Mouse (Mus musculus): ENCODE data around the gene Kifap3. TPM values are rescaled to one million over a fixed set of nuclear protein-coding genes. Genes with fewer than 3 reads are reported as not detected.
A peak's percentile ranks its signal among the peaks of the same experiment; 100 is the strongest.

Gene Kifap3
- polyA plus RNA-seq, 1 experiment from 2014 or later: 142 TPM

DNA sequence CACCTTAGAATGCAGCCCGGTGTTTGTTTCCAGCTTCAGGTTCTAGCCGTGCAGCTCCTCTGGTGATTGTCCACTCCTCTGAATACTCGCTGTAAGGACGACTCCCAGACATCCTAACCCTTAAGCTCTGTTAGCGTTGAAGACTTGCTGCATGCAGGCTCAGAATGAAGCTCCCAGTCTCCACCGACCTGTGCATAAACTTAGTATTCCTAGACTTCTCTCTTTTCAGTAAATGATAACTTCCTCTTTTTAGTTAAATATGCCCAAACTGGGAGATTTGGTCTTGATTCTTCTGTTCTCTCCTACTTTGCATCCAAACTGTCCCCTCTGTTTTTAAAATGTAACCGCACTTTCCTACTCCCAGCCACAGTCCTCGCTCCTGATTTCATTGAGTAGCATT lies 61.2 kb downstream of the Kifap3 start:
- H3K4me3 ChIP-seq: no peak overlapping the region
- H3K9me3 ChIP-seq: no peaks in the 10 kb centered on the region
- no peaks in the 10 kb centered on the region for H3K27me3 ChIP-seq (replicated peaks)
- H3K9ac ChIP-seq: no peak overlapping the region
- H3K27ac ChIP-seq: no peak overlapping the region
- 92% methylated on average over 8 of the region's 8 CpGs for WGBS
- no peak for ATAC-seq (replicated peaks)
- H3K4me1 ChIP-seq: 0 out of 2 replicates have a peak, but pooled peaks cover 4% of the 10 kb centered on the region
- H3K4me2 ChIP-seq: no peak overlapping the region
- H3K36me3 ChIP-seq (replicated peaks): no peaks in the 10 kb centered on the region

GRCm38 (mm10) chr1:163842238-163842637 lies 62.9 kb downstream of the Kifap3 start:
- no peaks in the 10 kb centered on the region for H3K36me3 ChIP-seq (replicated peaks)
- H3K4me1 ChIP-seq: no peaks in the 10 kb centered on the region
- 61% methylated on average over 2 of the region's 2 CpGs for WGBS
- no peak overlapping the region for H3K9ac ChIP-seq
- no peak for ATAC-seq (replicated peaks)
- H3K4me2 ChIP-seq: no peak overlapping the region
- H3K4me3 ChIP-seq: no peak overlapping the region
- no peak overlapping the region for H3K27ac ChIP-seq
- no peaks in the 10 kb centered on the region for H3K27me3 ChIP-seq (replicated peaks)
- H3K9me3 ChIP-seq: no peaks in the 10 kb centered on the region

- Histone ChIP-seq H3K27me3 (replicated peaks) (no peaks in the 10 kb centered on the region), H3K9me3 (no peaks in the 10 kb centered on the region), H3K27ac (no peak overlapping the region), H3K4me3 (no peak overlapping the region), H3K4me1 (no peaks in the 10 kb centered on the region), H3K4me2 (no peak overlapping the region), H3K9ac (no peak overlapping the region), H3K36me3 (replicated peaks) (peaks cover 4% of the 10 kb centered on the region)
- ATAC-seq (replicated peaks): no peak
Observed at GRCm38 (mm10) chr1:163843899-163844298, 64.5 kb downstream of the Kifap3 start.

DNA sequence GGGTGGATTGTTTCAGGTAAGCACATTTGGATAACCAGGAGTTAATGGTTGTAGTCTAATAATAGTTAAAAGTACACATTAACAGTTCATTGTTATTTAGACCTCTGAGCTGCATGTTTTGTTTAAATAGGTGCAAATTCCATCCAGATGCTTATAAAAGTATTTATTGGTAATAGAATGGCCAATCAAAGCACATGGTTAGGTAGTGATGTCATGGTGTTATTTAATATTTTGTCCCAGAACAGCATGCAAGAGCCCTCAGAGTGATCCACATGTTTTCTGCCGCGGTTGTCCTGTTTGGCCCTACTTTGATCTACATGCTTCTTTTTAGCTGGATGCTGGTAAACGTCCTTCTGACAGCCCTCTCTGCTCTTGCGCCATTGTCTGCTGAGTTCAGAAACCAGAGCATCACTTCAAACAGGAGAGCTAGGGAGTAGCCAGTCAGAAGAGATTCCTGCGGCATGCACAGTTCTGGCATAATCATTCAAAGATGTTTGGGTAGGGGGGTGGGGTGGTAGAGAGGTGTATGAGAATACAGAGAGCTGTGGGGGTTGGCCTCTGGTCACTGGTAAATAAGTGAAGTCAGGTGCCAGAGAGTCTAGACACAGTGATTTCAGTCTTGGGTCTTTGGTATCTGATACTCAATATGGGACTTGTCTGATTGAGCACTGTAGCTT lies 73.6 kb downstream of the Kifap3 start:
- Histone ChIP-seq H3K27ac (no peak overlapping the region), H3K9ac (no peak overlapping the region), H3K36me3 (replicated peaks) (peaks cover 12% of the 10 kb centered on the region), H3K4me2 (no peak overlapping the region), H3K27me3 (replicated peaks) (no peaks in the 10 kb centered on the region), H3K4me3 (no peak overlapping the region), H3K4me1 (no peaks in the 10 kb centered on the region), H3K9me3 (no peaks in the 10 kb centered on the region)
- WGBS: 68% methylated on average over 5 of the region's 5 CpGs
- peak; percentile 45; the same call in 1 of the 2 replicates for ATAC-seq (replicated peaks)

GRCm38 (mm10) chr1:163858420-163858819 lies 79.0 kb downstream of the Kifap3 start:
- no peak overlapping the region for H3K27ac ChIP-seq
- H3K36me3 ChIP-seq (replicated peaks): peaks cover 12% of the 10 kb centered on the region
- no peaks in the 10 kb centered on the region for H3K9me3 ChIP-seq
- H3K9ac ChIP-seq: no peak overlapping the region
- H3K4me2 ChIP-seq: no peak overlapping the region
- H3K4me1 ChIP-seq: no peaks in the 10 kb centered on the region
- 96% methylated on average over 2 of the region's 2 CpGs for WGBS
- no peak overlapping the region for H3K4me3 ChIP-seq
- no peak for ATAC-seq (replicated peaks)
- H3K27me3 ChIP-seq (replicated peaks): no peaks in the 10 kb centered on the region

DNA sequence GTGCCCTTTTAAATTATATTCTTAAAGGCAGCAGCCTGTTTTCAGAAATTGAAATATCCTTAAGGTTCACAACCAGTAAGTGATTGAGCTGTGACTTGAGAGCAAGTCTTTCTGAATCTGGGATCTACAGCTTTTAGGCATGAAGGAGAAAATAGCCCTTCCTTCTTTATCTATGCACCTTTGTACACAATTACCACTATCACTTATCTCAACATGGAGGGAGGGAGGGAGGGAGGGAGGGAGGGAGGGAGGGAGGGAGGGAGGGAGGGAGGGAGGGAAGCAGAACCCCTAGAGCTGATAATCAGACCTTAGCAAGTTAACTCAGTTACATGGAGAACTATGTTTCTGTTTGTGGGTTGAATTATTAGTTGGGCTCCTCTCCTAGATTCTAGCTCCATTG lies 82.2 kb downstream of the Kifap3 start:
- H3K27me3 ChIP-seq (replicated peaks): no peaks in the 10 kb centered on the region
- H3K27ac ChIP-seq: no peak overlapping the region
- no peak overlapping the region for H3K9ac ChIP-seq
- H3K4me3 ChIP-seq: no peak overlapping the region
- no peaks in the 10 kb centered on the region for H3K9me3 ChIP-seq
- no peak overlapping the region for H3K4me2 ChIP-seq
- no peak for ATAC-seq (replicated peaks)
- no peaks in the 10 kb centered on the region for H3K4me1 ChIP-seq
- H3K36me3 ChIP-seq (replicated peaks): peaks cover 24% of the 10 kb centered on the region

DNA sequence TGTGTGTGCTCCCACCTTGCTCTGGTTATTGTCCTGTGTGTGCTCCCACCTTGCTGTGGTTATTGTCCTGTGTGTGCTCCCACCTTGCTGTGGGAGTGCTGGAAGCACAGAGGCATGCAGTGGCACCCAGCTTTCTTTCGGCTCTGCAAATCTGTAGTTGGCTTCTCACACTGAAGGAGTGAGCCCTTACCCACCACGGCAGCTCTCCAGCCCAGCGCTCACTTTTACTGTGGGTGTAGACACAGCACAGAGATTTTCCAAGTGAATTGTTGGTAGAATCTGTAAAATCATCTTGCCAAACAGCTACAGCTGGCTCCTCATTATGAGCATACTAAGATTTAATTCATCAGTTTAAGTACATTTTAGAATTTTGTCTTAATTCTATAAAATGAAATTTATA lies 93.8 kb downstream of the Kifap3 start:
- peaks cover 3% of the 10 kb centered on the region; the same call in 1 of the 2 replicates for H3K36me3 ChIP-seq (replicated peaks)
- no peak overlapping the region for H3K4me2 ChIP-seq
- no peak overlapping the region for H3K4me3 ChIP-seq
- no peak for ATAC-seq (replicated peaks)
- no peak overlapping the region for H3K9ac ChIP-seq
- H3K4me1 ChIP-seq: no peaks in the 10 kb centered on the region
- H3K27ac ChIP-seq: no peak overlapping the region
- H3K27me3 ChIP-seq (replicated peaks): no peaks in the 10 kb centered on the region
- no peaks in the 10 kb centered on the region for H3K9me3 ChIP-seq
- WGBS: 92% methylated on average over 3 of the region's 3 CpGs

DNA sequence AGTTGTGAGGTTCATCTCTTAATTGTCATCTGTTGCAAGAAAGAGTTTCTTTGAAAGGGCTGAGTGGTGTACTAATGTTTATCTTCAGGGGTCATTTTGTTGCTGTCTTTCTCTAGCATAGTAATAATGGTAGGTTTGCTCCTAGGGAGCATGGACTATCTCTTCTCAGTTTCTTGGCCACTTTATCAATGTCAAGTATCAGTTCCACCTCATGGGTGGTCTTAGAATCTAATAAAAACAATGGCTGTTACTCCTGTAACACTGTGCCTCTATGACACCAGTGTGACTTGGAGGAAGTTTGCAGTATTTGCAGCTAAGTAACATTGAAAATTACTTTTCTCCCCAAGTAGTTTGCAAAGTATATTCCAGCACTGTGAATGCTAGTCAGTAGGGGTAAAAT lies 110.2 kb downstream of the Kifap3 start:
- Histone ChIP-seq H3K9ac (no peak overlapping the region), H3K27me3 (replicated peaks) (no peaks in the 10 kb centered on the region), H3K27ac (no peak overlapping the region), H3K4me3 (no peak overlapping the region), H3K9me3 (no peaks in the 10 kb centered on the region), H3K36me3 (replicated peaks) (peaks cover 15% of the 10 kb centered on the region; the same call in 1 of the 2 replicates), H3K4me2 (no peak overlapping the region), H3K4me1 (no peaks in the 10 kb centered on the region)
- ATAC-seq (replicated peaks): no peak

DNA sequence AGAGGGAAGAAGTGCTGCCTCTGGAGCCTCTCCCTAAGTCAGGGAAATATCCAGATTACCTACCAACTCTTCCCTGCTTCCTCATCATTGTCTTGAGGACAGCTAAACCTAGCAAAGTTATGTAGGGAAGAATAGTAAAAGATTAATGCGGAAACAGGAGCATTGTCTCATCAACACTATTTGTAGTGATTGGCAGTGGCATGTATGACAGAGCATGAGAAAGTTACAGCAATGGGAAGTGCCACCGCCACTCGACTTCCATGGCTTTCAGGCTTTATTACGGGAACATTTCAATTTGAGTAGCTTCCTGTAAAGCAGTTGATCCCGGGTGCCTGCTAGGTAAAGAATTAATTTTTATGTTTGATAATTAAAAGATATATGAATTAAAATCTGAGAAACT lies 113.9 kb downstream of the Kifap3 start:
- ATAC-seq (replicated peaks): peak; percentile 75
- WGBS: 74% methylated on average over 5 of the region's 5 CpGs

GRCm38 (mm10) chr1:163893774-163894527 lies 114.6 kb downstream of the Kifap3 start:
- H3K27ac ChIP-seq: no peak overlapping the region
- H3K4me2 ChIP-seq: no peak overlapping the region
- WGBS: 67% methylated on average over 11 of the region's 11 CpGs
- H3K9ac ChIP-seq: no peak overlapping the region
- H3K4me1 ChIP-seq: no peaks in the 10 kb centered on the region
- H3K9me3 ChIP-seq: no peaks in the 10 kb centered on the region
- H3K27me3 ChIP-seq (replicated peaks): no peaks in the 10 kb centered on the region
- ATAC-seq (replicated peaks): peak; percentile 83
- H3K36me3 ChIP-seq (replicated peaks): peaks cover 10% of the 10 kb centered on the region; the same call in 1 of the 2 replicates
- H3K4me3 ChIP-seq: no peak overlapping the region

More for the DNA sequence above, 113.9 kb downstream of the Kifap3 start:
- Histone ChIP-seq H3K27me3 (replicated peaks) (no peaks in the 10 kb centered on the region), H3K9ac (no peak overlapping the region), H3K4me2 (no peak overlapping the region), H3K27ac (no peak overlapping the region), H3K36me3 (replicated peaks) (peaks cover 10% of the 10 kb centered on the region; the same call in 1 of the 2 replicates), H3K9me3 (no peaks in the 10 kb centered on the region), H3K4me1 (no peaks in the 10 kb centered on the region), H3K4me3 (no peak overlapping the region)

- Histone ChIP-seq H3K9ac (no peak overlapping the region), H3K27me3 (replicated peaks) (no peaks in the 10 kb centered on the region), H3K4me2 (no peak overlapping the region), H3K27ac (no peak overlapping the region), H3K9me3 (no peaks in the 10 kb centered on the region), H3K4me3 (no peak overlapping the region), H3K36me3 (replicated peaks) (peaks cover 2% of the 10 kb centered on the region; the same call in 1 of the 2 replicates), H3K4me1 (no peaks in the 10 kb centered on the region)
- WGBS: 71% methylated on average over 5 of the region's 5 CpGs
- ATAC-seq (replicated peaks): no peak
Observed at GRCm38 (mm10) chr1:163898291-163898764, 118.9 kb downstream of the Kifap3 start.

DNA sequence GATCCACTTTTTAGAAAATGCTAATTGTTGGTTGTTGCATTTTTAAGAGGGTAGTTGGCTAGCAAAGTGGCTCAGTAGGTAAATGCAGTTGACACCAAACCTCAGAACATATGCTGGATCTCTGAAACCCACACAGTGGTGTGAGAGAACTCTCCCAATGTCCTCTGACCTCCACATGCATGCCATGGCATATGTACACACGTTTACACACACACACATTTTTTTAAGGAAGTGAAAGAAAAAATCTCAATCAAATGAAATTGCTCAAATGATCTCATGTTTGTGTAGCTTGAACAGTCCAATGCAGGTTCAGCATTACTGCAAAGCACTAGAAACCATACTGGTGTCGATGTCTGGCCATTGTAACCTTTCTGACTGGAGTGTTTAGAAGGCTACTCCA lies 120.2 kb downstream of the Kifap3 start:
- Histone ChIP-seq H3K4me2 (no peak overlapping the region), H3K9ac (no peak overlapping the region), H3K9me3 (no peaks in the 10 kb centered on the region), H3K4me3 (no peak overlapping the region), H3K27ac (no peak overlapping the region), H3K4me1 (no peaks in the 10 kb centered on the region), H3K36me3 (replicated peaks) (no peaks in the 10 kb centered on the region; the same call in 1 of the 2 replicates), H3K27me3 (replicated peaks) (no peaks in the 10 kb centered on the region)
- 95% methylated on average over 2 of the region's 2 CpGs for WGBS
- ATAC-seq (replicated peaks): no peak

DNA sequence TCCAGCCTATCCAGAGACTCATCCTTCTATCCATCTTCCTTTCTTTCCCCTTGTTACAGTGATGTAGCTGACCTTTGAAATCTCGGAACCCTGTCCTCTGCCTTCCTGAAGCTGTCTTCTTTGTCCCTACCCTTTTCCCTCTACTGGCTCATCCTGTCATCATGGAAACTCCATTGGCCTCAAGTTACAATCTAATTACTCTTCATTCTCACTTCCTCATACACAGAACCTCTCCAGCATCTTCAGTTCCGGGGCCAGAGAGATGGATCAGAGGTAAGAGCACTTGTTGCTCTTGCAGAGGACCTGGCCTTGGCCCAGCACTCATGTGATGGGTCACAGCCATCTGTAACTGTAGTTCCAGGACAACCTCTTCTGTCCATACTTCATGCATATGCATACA lies 120.8 kb downstream of the Kifap3 start:
- no peak overlapping the region for H3K27ac ChIP-seq
- no peak overlapping the region for H3K4me3 ChIP-seq
- H3K4me1 ChIP-seq: no peaks in the 10 kb centered on the region
- H3K36me3 ChIP-seq (replicated peaks): no peaks in the 10 kb centered on the region; the same call in 1 of the 2 replicates
- no peak overlapping the region for H3K9ac ChIP-seq
- no peak overlapping the region for H3K4me2 ChIP-seq
- H3K27me3 ChIP-seq (replicated peaks): no peaks in the 10 kb centered on the region
- ATAC-seq (replicated peaks): no peak
- H3K9me3 ChIP-seq: no peaks in the 10 kb centered on the region
- 96% methylated on average over 2 of the region's 2 CpGs for WGBS
